Mouse (Mus musculus) ES-E14 (cell line): ENCODE measurements at regions not wholly inside any gene's neighbourhood (a gene's known extent, or its start where the extent isn't known, plus 50 kb on each side); places are given as distances from the start of the nearest gene placed in this dataset.

Source experiments
- MAFK ChIP-seq: IDR thresholded peaks from 2 replicates; pipeline ENCODE4 v1.6.1; 2014; ENCODE audit warnings: mild to moderate bottlenecking, low read depth, low read length, inconsistent platforms; ENCODE audit not compliant: insufficient read depth
- ZC3H11A ChIP-seq: IDR thresholded peaks from 2 replicates; pipeline ENCODE4 v1.6.1; 2012; ENCODE audit warnings: low read depth, mild to moderate bottlenecking, inconsistent platforms, low read length, borderline replicate concordance
- ZNF384 ChIP-seq: IDR thresholded peaks from 2 replicates; pipeline ENCODE4 v1.6.1; 2012; ENCODE audit warnings: low read depth, low read length, inconsistent platforms

- TF ChIP-seq ZNF384 (no peak), MAFK (no peak), ZC3H11A (no peak)
These were observed 246.9 kb downstream of the Diras2 start for GRCm38 (mm10) chr13:52284026-52284801.
